Mouse (Mus musculus) spleen, adult 12 weeks (tissue): ENCODE results near the gene Rrbp1.

Experiments used
- DNase-seq: peaks from one replicate; pipeline ENCODE4 v3.0.0; 2022; ENCODE audit warnings: low spot score

Rrbp1 gene

DNA sequence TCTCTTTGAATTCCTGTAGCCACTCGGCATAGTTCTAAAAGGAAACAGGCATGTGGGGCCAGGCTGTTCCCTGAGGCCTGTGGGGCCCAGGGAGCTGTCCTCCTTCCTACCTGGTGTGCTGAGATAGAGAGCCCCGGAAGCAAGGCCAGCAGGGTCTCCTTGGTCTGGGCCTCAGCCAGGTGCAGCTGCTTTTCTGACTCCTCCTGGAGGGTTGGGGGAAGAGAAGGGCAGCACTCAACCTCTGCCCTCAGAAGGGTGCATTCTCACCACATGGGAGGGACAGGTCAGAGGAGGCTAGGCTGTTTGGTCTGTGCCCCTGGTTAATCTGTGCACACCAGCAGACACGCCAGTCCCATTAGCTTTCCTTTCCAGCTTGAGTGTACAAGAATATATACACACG lies 56.1 kb downstream of the Rrbp1 start:
- no peak for DNase-seq

DNA sequence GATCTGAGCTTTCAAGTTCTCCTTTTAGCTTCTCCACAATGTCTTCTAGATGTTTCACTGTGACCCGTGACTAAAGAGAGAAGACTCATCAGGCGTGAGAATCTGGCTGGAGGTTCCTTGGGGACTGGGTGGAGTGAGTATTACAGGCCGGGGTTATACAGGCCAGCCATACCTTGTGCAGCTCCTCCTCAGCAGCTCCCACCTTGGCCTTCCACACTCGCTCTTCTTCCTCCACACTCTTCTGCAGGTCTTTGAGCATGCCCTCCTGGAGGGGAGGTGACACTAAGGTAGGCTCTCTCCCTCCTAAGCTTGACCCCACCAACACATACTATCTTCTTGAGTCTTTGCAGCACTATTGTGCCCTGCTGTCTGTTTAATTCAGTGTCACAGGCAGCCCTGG lies 57.1 kb downstream of the Rrbp1 start:
- DNase-seq = no peak

DNA sequence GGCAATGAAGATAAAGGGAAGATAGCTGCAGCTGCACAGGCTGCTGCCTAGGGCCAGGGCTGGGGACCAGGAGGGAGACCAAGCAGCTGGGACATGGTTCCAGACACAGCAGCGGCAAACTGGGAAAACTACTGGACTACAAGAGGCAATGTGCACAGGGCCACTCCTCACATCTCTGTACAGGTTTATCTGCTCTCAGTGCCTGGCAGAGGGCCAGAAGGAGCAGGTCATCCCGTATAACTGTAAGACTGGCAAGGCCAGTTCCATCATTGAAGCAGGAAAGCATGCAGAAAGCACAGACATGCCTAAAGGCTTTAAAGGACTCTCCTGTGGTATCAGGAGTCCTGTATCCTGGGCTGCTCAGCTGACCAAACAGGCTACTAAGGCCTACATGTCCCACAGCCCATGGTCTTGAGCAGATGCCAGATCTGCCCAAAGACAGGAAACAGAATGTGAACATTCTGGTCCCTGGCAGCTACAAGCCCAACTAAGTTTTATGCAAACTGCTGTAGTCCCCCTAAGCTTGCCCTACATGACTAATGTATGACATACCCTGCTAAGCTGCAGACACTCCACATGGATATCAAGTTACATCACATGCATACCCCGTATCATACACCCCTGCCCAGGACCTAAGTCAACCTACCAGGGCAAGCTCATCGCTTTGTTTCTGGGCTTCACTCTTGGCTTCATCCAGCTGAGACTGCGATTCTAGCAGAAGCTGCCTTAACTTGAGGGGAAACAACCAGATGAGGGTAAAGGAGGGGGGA lies 59.3 kb downstream of the Rrbp1 start:
- DNase-seq = no peak

DNA sequence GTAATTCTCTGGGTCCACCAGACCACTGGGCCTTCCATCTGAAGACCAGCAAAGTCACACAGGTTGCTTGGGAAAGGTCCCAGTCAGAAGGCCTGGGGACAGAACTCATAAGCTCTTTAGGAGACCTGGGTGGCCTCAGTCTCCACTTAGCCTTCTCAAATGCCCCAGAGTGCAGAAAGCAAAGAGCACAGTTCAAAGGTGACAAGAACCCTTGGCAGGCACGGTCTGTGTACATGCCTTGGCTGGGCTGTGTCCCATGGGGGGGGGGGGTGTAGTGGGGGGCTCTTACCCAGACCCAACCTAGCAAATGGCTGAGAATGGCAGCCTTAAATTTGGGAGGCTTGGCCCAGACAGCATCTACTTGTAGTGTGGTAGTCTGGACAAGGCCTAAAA lies 60.0 kb downstream of the Rrbp1 start:
- no peak for DNase-seq

DNA sequence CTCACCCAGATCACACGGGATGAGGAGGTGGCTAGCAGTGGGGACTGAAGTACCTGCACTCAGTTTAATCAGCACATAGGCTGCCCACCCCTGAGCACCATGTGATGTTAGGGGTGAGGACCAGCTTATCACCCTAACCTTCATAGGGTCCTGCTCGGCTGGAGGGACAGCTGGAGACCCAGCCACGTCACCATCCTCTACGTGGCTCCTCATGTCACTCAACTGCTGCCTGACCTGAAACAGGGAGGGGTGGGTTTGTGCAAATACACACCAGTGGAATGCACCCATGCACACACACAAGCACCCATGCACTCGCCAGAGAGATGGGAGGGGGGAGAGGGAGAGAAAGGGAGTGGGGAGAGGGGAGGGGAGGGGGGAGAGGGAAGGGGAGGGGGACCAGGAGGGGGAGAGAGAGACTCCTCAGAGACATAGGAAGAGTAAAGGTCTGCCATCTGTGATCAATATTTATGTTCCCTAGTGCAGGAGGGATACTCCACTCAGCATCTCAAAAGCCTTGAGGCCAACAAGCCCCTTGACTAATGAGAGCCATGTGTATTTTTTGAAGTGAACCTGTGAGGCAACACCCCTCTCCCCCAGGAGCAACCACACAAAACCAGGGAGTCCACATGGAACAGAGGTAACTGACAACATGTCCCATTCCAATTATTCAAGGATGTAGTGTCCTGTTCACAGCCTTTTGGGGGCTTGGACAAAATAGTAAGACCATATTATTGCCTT lies 60.6 kb downstream of the Rrbp1 start:
- no peak for DNase-seq

DNA sequence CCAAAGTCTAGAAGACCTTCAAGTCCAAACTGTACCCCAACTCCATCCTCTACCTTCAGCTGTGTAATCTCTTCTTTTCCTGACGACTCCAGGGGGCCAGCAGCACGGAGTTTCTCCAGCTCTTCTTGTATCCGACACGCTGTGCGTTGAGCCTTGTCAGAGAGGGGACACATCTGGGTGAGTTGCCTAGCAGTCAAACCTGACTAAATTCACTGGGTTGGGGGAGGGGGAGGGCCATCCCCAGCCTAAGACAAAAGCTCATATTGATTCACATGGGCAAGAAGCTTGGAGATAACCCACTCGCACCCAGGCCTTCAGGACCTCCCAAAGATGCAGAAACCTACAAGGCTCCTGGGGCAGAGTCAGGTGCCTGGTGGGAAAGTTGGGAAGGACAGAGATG lies 61.8 kb downstream of the Rrbp1 start:
- DNase-seq = no peak

DNA sequence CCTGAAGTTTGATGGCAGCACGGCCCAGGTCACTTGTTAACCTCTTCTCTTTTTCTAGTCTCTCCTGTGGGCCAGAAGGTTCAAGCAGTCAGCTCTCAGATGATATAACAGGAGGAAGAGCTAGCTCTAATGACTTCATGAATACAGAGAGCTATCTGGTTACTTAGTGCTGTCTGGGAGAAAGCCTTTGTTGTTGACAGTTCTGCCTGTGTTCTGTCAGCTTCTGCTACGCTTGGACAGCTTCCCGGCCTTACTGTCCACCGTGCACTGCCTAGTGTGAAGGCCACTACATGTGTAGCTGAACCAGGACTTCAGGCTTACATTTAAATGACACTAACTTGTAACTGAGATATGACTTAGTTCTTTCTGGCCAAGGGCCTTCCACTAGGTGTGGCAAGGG lies 62.6 kb downstream of the Rrbp1 start:
- no peak for DNase-seq

DNA sequence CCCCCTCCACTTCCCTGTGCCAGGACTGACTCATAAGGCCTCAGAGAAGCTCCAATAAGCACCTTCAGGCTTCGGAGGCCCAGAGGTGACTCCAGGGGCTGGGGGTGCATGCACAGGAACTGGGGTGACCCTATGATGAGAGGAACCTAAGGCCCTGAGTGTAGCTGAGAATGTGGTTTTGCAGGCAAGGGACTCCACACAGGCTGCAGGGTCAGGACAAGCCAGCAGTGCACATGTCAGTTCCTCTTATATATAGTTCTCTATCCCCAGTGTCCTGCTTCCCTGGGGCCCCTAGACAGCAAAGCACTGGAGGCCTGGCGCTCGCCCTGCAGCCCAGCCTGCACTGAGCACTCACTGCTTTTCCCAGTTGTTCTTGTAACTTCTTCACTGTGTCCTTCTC lies 63.1 kb downstream of the Rrbp1 start:
- no peak for DNase-seq

DNA sequence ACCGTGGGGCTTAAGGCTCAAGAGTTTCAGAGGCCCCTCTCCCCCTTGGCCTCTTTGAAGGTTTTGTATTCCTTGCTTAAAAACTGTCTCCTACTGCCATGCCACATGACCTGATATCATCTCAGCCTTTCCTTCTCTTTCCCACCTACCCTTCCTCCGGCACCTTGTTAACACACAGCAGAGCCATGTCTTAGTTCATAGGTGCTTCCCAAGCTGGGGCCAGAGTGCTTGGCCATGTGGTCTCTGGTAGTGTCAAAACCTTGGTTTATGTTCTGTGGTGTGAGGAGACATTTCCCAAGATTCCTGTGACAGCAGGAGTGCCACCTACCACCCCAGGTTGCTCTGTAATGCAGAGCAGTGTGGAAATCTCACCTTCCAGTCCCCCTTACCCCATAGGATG lies 64.7 kb downstream of the Rrbp1 start:
- DNase-seq = no peak

DNA sequence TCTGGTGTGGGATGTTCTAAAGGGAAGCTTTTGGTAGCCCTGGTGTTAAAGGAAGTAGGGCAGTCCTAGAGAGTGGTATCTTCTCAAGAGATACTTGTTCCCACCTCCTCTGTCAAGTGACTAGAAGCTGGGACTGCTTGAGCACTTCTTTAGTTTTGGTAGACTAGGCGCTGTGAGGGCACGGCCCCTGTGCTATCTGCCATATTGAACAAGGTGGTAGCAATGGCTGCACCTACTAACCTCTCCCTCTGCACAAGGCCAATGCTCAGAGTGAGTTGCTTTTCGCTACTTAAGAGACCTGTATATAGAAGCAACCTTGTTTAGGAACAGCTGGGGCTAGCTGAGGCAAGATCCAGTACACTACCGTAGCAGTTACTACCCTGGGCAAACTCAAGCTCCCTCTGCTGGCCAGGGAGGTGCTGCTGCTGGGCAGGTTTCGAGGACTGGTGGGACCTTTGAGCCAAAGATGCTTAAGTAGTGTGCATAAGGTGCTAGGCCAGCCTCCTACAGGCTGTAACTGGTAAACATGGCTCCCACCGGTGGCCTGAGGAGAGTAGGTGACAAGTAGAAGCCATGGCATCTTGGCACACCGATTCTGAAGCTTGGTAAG lies 65.5 kb downstream of the Rrbp1 start:
- DNase-seq = no peak

DNA sequence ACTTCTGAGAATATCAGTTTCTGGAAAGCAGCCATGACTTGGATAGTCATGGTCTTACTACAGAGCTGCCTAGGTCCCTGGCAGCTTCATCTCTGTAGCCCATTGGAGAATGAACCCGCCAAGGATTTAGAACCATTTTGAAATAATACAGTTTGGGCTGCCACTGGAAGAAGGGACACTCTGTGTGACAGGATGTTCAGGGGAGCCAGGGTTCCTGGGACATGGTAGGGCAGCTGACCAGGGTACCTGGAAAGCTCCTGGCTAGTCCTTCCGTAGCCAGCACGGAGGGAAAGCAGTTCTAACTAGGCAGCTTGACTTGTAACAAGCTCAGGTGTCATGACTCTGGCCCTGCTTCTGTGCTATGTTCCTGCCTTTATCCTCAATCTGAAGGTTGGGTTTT lies 66.3 kb downstream of the Rrbp1 start:
- DNase-seq = no peak

DNA sequence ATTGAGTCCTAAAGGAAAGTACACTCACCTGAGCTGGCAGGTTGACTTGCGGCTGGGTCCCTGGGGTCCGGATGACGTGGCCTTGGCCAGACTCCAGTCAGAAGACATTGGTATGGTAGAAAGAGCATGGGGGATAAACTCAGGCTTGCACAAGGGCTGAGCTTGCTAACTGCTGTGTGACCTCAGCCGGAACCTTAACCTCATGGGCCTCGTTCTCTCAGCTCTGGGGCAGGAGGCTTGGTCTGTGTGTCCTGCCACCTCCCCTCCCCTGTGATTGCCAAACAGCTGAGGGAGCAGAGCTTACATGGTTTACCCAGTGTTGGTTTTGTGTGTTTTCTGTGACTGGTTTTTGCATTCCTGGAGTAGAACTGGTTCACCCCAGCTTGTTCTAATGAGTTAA lies 70.7 kb downstream of the Rrbp1 start:
- no peak for DNase-seq

DNA sequence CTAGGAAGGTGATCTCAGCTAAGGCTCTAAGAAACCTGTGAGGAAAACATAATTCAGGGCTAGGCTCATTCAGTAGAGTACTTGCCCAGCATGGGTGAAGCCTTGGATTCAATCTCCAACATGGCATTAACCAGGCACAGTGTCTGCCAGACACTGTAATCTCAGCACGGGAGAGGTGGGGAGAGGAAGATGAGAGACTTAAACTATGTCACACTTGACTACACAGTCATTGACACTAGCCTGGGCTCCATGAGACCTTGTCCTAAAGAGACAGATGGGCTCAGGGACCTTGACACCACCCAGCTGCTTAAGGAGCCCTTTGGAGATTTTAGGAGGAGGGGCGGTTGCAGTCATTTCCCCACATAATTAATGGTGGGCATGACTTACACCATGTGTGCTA lies 73.2 kb downstream of the Rrbp1 start:
- no peak for DNase-seq

DNA sequence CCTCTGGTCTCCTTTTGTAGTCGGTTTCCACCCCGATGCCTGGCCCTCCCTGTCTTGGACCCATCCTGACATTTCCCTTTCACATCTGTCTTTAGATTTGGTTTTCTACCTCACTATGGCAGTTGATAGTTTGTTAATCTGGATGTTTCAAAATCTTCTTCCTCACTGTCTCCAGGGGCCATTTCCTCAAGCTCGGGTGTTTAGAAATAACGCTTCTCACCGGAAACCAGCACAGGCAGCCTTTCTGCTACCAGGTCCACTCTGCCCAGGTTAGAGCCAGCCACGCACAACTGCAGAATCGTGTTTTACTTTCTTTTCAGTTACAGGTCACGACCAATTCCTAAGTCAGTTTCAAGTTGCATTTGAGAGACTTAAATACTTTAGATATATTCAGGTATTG lies 76.6 kb downstream of the Rrbp1 start:
- no peak for DNase-seq

DNA sequence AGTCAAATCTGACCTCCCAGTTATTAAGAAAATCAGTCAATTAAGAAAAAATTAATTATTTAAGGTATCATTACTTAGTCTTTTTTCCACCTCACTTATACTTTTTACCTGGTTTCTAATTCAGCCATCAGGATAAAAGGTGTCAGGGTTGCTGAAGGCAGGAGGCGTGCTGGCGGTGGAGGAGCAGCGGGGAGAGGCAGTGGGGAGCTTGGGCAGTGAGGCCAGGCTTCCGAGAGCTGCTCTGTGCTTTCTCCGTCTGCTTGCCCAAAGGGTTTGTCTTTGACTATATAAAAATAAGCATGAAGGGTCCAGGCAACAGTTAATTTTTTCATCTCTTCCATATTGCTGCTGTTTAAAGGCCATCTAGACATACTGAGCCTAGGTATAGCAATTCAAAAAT lies 77.5 kb downstream of the Rrbp1 start:
- DNase-seq = no peak

DNA sequence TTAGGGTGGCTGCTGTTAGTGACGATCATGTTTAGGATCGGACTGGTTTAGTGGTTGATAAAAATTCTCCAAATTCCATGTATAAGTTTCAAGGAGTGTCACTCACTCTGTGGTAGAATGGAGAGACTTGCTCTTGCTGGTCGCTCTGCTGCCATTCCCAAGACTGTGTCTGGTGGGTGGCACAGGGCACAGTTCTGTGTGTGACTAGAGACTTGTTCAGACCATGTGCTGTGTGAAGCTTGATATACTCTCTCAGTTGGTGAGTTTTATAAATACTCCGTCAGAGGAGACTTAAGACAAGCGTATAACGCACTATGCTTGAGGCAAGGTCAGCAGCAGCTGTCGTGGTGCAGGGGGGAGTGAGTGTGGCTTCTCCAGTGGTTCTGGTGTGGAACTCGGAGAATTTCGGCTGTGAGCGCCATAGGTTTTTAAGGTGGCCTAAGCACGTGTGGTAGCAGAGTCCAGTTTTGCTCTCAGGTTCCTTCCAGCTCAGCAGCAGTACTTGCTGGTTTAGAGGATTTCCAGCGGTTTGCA lies 78.7 kb downstream of the Rrbp1 start:
- no peak for DNase-seq

DNA sequence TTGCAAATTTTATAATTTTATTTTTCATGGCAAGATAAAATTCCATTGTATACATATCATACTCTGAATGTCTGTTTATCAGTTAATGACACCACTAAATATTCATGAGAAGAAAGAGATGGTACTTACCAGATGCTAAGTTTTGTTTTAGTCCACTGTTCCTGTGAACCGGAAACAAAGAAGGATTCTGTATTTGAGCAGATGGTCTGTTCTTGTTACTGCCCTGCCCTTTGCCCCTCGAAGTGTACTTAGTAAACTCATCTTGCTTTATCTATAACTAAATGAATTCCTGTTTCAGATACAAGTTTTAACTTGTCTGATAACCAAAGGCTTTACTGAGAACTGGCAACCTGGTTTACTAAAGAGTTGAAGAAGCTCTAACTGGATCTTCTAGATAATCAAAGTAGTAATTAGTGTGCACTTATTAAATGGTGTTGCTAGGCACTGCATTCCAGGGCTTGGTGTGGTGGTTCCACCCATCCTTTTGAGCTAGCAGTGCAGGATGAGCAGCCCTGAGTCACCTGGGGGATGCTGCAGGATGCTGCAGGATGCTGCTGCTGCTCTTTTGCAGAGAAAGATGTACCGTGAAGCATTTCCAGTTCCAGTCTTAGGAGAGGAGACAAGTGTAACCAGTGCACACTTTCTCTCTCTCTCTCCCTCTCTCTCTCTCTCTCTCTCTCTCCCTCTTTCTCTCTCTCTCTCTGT lies 81.3 kb downstream of the Rrbp1 start:
- no peak for DNase-seq

DNA sequence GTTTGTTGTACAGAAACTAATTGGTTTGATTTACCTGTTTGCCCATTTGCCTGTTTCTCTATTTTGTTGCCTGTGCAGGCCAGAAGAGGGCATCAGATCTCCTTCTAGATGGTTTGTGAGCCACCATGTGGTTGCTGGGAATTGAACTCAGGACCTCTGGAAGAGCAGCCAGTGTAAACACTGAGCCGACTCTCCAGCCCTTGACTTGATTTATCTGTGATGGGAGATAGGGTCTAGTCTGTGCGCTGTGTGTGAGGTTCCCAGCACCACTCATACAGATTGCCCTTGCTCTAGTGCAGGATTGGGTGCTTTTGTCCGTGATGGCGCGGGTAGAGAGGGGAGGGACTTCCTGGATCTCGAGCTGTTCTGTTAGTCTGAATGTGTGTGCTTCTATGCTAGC lies 85.2 kb downstream of the Rrbp1 start:
- DNase-seq = no peak

DNA sequence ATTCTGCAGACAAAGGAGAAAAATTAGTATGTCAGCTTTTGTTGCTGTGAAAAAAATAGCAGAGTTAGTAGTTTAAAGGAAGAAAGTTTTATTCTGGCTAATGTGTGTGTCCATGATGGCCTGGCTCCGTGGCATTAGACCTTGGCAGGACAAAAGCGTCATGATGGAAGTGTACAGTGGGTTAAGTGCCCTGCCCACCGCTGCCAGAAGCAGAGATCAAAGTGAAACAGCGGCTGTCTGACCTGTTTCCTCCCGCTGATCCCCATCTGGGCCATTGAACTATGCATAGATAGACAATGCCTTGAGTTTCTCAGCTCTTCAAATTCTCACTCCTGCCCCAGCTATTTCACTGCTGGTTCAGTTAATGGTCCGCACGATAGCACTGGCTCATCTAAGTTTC lies 87.0 kb downstream of the Rrbp1 start:
- no peak for DNase-seq

DNA sequence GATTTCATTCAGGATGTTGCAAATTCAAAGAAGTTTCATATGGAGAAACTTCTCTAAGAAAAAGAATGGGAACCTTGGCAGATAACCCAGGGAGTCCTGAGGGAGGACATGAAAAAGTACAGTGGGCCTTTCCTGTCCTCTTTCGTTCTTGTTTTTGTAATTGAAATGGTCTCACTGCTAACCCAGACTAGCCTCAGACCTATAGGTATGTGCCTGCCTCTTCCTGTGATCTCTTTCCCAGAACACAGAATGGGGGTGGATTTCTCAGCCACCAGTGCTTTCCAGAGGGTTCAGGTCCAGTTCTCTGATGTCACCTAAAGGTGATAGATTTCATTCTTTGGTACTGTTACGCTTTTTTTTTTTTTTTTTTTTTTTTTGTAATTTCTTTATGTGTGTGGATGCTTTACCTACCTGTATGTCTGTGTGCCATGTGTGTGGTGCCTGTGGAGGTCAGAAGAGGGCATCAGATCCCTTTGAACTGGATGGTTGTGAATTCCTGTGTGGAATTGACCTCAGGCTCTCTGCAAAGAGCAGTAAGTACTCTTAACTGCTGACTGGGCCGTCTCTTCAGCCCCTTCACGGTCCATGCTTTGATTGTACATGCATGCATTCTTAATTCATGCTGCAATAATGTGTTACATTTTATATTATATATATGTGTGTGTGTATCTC lies 92.1 kb downstream of the Rrbp1 start:
- no peak for DNase-seq

DNA sequence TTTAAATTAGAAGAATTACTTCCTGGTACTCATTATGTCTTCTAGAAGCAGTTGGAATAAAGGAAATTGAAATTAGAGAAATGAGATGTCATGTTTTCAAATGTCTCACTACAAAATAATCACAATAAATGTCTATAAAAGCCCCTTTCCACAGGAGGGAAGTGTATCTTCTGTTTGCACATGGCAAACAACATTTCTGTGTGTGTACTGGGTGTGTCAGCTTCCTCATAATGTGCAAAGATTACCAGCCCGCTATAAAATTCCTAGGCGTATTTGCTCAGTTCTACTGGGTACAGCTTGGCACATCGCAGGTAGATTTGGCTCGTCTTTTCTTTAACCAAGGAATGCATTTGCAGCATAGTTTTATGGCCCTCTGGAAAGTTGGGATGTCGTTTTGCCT lies 93.4 kb downstream of the Rrbp1 start:
- DNase-seq = no peak

DNA sequence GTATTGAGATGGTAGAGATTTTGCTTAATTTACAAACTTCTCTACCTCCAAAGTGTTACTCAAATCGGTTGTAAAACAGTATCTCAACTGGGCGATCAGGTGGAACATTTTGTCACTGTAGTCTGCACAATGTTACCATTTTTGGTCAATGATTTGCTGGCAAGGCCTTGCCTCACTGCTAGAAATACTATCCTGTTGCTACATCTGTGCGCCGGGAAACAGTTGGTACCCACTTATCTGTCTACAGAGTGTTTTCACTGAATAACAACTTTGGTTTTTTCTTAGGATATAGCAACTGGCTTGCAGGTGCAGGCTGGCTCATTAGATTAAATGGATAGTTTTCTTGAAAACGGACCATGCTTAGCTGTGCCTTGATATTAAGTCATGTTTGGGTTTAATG lies 94.8 kb downstream of the Rrbp1 start:
- DNase-seq = no peak
